Mouse (Mus musculus): ENCODE measurements around the gene Kir3dl2. TPM values are rescaled to one million over a fixed set of nuclear protein-coding genes. Genes with fewer than 3 reads are reported as not detected.
"Not testable (repeated sequence)": the region's sequence is repeated elsewhere in the genome, so short reads cannot be mapped to it uniquely, and the experiment has no call there.

Gene Kir3dl2
- total RNA-seq (2021) = under 1 TPM in 1 of 2 experiments, not detected in 1; 0.23 TPM

GRCm38 (mm10) chrX:136543956-136544355 is at the start of gene Kir3dl2:
Gene Kir3dl2 (minus strand): TSS chrX:136544056.
- DNase-seq (ENCODE audit: low spot score in 2 of 2); intact Hi-C loops (cut with DNase I): not testable (repeated sequence)

- intact Hi-C loops (cut with DNase I) = loop anchor here (10.0 kb wide), 1 partner anchor 424 kb away; no protein-coding TSS in a partner anchor
Observed at GRCm38 (mm10) chrX:136590897-136591257, 47.0 kb upstream of the Kir3dl2 start.

GRCm38 (mm10) chrX:136590199-136590896 is 46.5 kb upstream of the Kir3dl2 start, which contains the start of gene Tceal3:
Gene Tceal3 (plus strand): TSS chrX:136590842.
- intact Hi-C loops (cut with DNase I) = loop anchor here (10.0 kb wide), 1 partner anchor 424 kb away; no protein-coding TSS in a partner anchor
- peak; percentile 69 to 72 for DNase-seq (ENCODE audit: low spot score in 2 of 2)

More at GRCm38 (mm10) chrX:136590897-136591257, 47.0 kb upstream of the Kir3dl2 start:
- peak in 1 of 2 experiments; percentile 44 for DNase-seq (ENCODE audit: low spot score in 2 of 2)

- intact Hi-C loops (cut with DNase I) = no loop called here
- no peak for DNase-seq (ENCODE audit: low spot score in 2 of 2)
Observed at GRCm38 (mm10) chrX:136584617-136585016, 40.8 kb upstream of the Kir3dl2 start.

GRCm38 (mm10) chrX:136569094-136569493 is 25.2 kb upstream of the Kir3dl2 start:
- intact Hi-C loops (cut with DNase I); DNase-seq (ENCODE audit: low spot score in 2 of 2): not testable (repeated sequence)

GRCm38 (mm10) chrX:136517699-136518098 is 26.2 kb downstream of the Kir3dl2 start, which contains the start of gene Kir3dl1:
Gene Kir3dl1 (plus strand): TSS chrX:136517999.
- intact Hi-C loops (cut with DNase I); DNase-seq (ENCODE audit: low spot score in 2 of 2): not testable (repeated sequence)

Other genes with a start within 250 kb of the Kir3dl2 start
- not detected for gene Kir3dl1, start 26.1 kb downstream of the Kir3dl2 start, total RNA-seq (2021)
- 100 to 1,000 TPM; 151 to 173 TPM for gene Tceal3, start 46.8 kb upstream of the Kir3dl2 start, total RNA-seq (2021)
- gene Tceal1, start 163.9 kb upstream of the Kir3dl2 start, total RNA-seq (2021) = 10 to 100 TPM; 13.7 to 14.8 TPM
- 100 to 1,000 TPM; 322 to 343 TPM for gene Morf4l2, start 199.6 kb upstream of the Kir3dl2 start, total RNA-seq (2021)
- not detected for gene Glra4, start 236.1 kb upstream of the Kir3dl2 start, total RNA-seq (2021)